Mouse (Mus musculus) stomach, adult 2 months (tissue): Measurements from ENCODE around the gene Ang4. TPM values are rescaled to one million over a fixed set of nuclear protein-coding genes. Genes with fewer than 3 reads are reported as not detected.

Experiments used
- polyA plus RNA-seq: library from polyadenylated mRNA; depleted of rRNA; stranded (reverse); fragments of >200 nt; gene quantifications from 2 replicates; pipeline ENCODE4 v1.2.3, GENCODE M21; 2012; rRNA removed

Gene Ang4
- not detected in 2 replicates for polyA plus RNA-seq

DNA sequence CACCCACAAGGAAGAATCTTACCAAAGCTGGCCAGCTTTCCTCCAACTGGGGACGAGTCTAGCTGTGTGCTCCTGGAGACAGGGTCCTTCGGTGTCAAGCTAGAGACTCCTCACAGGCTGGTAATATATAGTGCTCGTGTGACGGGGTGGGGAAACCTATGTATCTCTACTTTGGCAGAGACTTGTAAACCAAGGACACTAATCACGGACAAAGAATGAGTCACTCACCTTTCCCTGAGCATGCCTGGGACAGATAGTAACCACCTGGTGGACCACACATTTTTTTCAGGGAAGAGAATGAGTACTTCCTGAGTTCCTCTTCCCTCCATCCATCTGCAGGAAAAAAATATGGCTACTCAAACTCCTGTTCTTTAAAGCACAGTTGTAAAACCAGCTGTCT lies at the start of gene Ang4:
Ang4 (minus strand) TSS at position 101 of the 400 bp plus-strand sequence.

DNA sequence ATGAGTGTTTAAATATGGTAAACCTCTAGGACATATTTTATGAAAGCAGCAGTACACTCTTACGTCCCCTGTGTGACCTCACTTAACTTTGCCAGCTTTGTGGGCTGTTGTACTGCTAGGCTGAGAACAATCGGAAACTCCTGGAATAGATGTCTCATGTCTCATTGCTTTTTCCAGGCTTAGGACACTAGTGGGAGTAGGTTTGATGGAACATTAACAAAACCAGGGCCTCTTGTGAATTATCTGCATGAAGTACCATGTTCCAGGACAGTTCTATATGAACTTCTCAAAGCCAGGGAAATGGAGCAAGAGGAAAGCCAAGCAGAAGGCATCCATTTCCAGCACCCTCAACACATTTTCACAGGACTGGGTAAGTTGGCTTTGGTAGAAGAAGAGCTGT lies 26.4 kb upstream of the Ang4 start, which contains the start of gene AY358078:
AY358078 (plus strand) TSS at position 301 of the 400 bp plus-strand sequence.

DNA sequence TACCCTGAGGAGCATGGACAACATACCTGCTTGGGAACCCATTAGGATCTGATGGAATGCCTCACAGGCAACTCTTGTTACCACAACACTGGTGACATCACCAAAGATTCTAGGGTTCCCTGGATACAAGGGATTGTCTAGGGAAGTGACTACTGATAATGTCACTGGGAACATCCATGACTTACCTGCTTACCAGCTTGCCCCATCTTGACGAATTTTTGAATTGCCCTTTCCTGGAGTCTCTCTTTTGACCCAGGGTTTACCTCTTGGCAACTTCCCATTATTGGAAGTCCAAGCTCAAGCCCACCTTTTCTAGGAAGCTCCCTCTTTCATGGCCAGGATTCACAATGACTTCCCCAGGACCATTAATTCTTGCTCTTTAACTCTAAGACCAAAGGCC lies 56.3 kb downstream of the Ang4 start, which contains the start of gene Gm5800:
Gm5800 (minus strand) TSS at position 101 of the 400 bp plus-strand sequence.

Other genes with a start within 250 kb of the Ang4 start
- gene Gm5622, start 220.8 kb downstream of the Ang4 start, polyA plus RNA-seq, result not detected in 2 replicates
- gene Gm17175, start 199.5 kb downstream of the Ang4 start, polyA plus RNA-seq, result not detected in 2 replicates
- not detected in 2 replicates for gene Gm17174, start 181.5 kb downstream of the Ang4 start, polyA plus RNA-seq
- not detected in 2 replicates for gene Gm17078, start 162.3 kb downstream of the Ang4 start, polyA plus RNA-seq
- not detected in 2 replicates for gene Gm4181, start 137.9 kb downstream of the Ang4 start, polyA plus RNA-seq
- not detected in 2 replicates for gene Gm17079, start 78.1 kb downstream of the Ang4 start, polyA plus RNA-seq
- gene Gm5800, start 56.4 kb downstream of the Ang4 start, polyA plus RNA-seq, result not detected in 2 replicates
- not detected in 2 replicates for gene AY358078, start 26.5 kb upstream of the Ang4 start, polyA plus RNA-seq
- gene Ear6, start 80.1 kb upstream of the Ang4 start, polyA plus RNA-seq, result not detected in 2 replicates
- gene Mettl17, start 111.3 kb upstream of the Ang4 start, polyA plus RNA-seq, result 20.0 and 21.5 TPM in 2 replicates
- 0.32 and 0.52 TPM in 2 replicates for gene Slc39a2, start 119.3 kb upstream of the Ang4 start, polyA plus RNA-seq
- 87.1 and 97.7 TPM in 2 replicates for gene Ndrg2, start 140.6 kb upstream of the Ang4 start, polyA plus RNA-seq
- not detected in 2 replicates for gene Tppp2, start 144.8 kb upstream of the Ang4 start, polyA plus RNA-seq
- gene Rnase13, start 149.2 kb upstream of the Ang4 start, polyA plus RNA-seq, result 0.06 TPM in 1 of 2 replicates, not detected in the other
- gene Arhgef40, start 211.1 kb upstream of the Ang4 start, polyA plus RNA-seq, result 66.6 and 69.1 TPM in 2 replicates
- gene Tmem253, start 242.1 kb upstream of the Ang4 start, polyA plus RNA-seq, result 0.83 and 1.5 TPM in 2 replicates
- gene Zfp219, start 247.1 kb upstream of the Ang4 start, polyA plus RNA-seq, result 45.3 and 51.5 TPM in 2 replicates